Mouse (Mus musculus) olfactory bulb, adult 2 months (tissue): ENCODE data around the gene Olfr1355.

Experiments
- CTCF ChIP-seq: fragments of 200-500 bp; IDR thresholded peaks from 2 replicates; pipeline ENCODE4 v1.5.1; 2012; ENCODE audit warnings: low read depth, mild to moderate bottlenecking, low read length, moderate library complexity; ENCODE audit not compliant: insufficient read depth
- POLR2A ChIP-seq: fragments of 200-500 bp; IDR thresholded peaks from 2 replicates; pipeline ENCODE4 v1.6.1; 2012; ENCODE audit warnings: mild to moderate bottlenecking, low read depth, low read length, moderate library complexity; ENCODE audit not compliant: insufficient read depth

DNA sequence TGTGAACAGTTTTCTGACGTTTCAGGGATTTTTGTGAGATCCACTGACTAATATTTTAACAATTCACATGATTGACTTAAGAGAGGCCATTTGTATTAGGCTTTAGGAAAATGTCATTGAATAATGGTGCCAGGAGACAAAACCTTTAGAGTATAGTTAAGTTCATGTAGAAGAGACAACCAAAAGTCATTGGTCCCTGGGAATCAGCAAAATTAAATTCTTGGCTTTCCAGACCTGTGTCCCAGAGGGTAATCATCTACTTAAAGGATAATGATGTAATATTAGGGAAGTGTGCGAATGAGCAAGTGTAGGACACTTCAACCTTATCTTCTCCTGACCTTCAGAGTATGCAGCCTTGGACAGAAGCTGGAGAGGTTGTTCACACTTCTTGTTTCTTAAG is at the start of gene Olfr1355:
- TF ChIP-seq CTCF, result no peak
- no peak for TF ChIP-seq POLR2A
